ENCODE assay signal across 15 mouse cellular contexts in the genomic region with DNA sequence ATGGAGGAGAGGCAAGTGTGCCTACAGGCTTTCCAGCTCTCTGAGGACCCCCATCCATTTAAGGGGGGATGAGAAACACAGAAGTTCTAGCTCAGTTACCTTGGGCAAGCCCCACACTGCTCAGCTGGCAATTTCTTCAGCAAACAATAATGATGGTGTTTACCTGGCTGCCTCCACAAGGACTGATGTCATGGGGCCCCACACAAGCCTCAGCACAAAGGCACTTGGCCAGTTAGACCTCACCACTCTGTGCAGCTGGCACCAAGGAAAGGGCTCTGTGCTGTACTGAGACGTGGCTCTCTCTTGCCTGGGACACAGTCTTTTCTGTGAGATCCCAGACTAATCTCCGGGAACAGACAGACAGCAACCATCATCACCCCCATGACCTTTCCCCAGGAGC. TPM values are rescaled to one million over a fixed set of nuclear protein-coding genes. Genes with fewer than 3 reads are reported as not detected.
"Had no signal": no experiment of that assay in that cellular context is flagged by ENCODE, and none has a peak within 500 bp of the region (broad histone marks: within the 10 kb centered on the region; RNA-seq: fewer than 3 reads in every experiment).

No protein-coding gene starts in this region.

- H3K4me2 ChIP-seq: limb, embryonic 12.5 days; liver, embryonic 11.5 days; liver, embryonic 15.5 days; midbrain, embryonic 11.5 days; midbrain, embryonic 15.5 days; neural tube, embryonic 12.5 days had no signal

- H3K9ac ChIP-seq: limb, embryonic 12.5 days; liver, embryonic 15.5 days; midbrain, embryonic 15.5 days; neural tube, embryonic 12.5 days had no signal

- H3K36me3 ChIP-seq: limb, embryonic 12.5 days; liver, embryonic 15.5 days; midbrain, embryonic 15.5 days; neural tube, embryonic 12.5 days had no signal

- H3K9me3 ChIP-seq: limb, embryonic 12.5 days; liver, embryonic 15.5 days; midbrain, embryonic 15.5 days had no signal

- DNase-seq: kidney, adult 11 months; lung, adult 2 months; spleen, adult 18-20 months; thymus, postnatal 4 days had no signal

- H3K4me1 ChIP-seq: liver, embryonic 15.5 days; megakaryocyte, embryonic 14.5 days; neural tube, embryonic 12.5 days had no signal

- H3K27me3 ChIP-seq: limb, embryonic 12.5 days; liver, embryonic 15.5 days; midbrain, embryonic 15.5 days; neural tube, embryonic 12.5 days had no signal

- ATAC-seq: hindbrain, postnatal 0 days; midbrain, embryonic 15.5 days had no signal

- H3K27ac ChIP-seq: hindbrain, postnatal 0 days; layer of hippocampus, adult 2 months; limb, embryonic 12.5 days; liver, embryonic 15.5 days; macrophage; midbrain, embryonic 15.5 days; neural tube, embryonic 12.5 days had no signal

- H3K4me3 ChIP-seq: layer of hippocampus, adult 2 months; limb, embryonic 12.5 days; liver, embryonic 15.5 days; megakaryocyte, embryonic 14.5 days; midbrain, embryonic 15.5 days; neural tube, embryonic 12.5 days had no signal

RNA-seq across cellular contexts. Expression of a gene that starts 17.2 kb away (rescaled TPM):
- total RNA-seq: monocyte, adult 5-6 weeks had no signal
- polyA plus RNA-seq: macrophage had no signal
